Mouse (Mus musculus) neutrophil, adult 65 days (primary cell): ENCODE data around the gene Smpd4. TPM values are rescaled to one million over a fixed set of nuclear protein-coding genes. Genes with fewer than 3 reads are reported as not detected.

Source experiments
- total RNA-seq: library from RNA; stranded (reverse); gene quantifications from 2 replicates; pipeline ENCODE4 v1.2.4, GENCODE M21; 2023

Smpd4 gene
- total RNA-seq: 28.0 and 32.6 TPM in 2 replicates

GRCm38 (mm10) chr16:17619198-17620105 is at the start of gene Smpd4:
Gene Smpd4, plus strand, starts transcription at chr16:17619354.

GRCm38 (mm10) chr16:17583064-17583463 is 36.1 kb upstream of the Smpd4 start, which contains the start of gene Slc7a4:
Gene Slc7a4, minus strand, starts transcription at chr16:17583214.

GRCm38 (mm10) chr16:17646310-17647114 is 27.4 kb downstream of the Smpd4 start, which contains the start of gene Ccdc74a:
Gene Ccdc74a, plus strand, starts transcription at chr16:17646470.

Other genes with a start within 250 kb of the Smpd4 start
- gene Snap29, start 213.4 kb upstream of the Smpd4 start, total RNA-seq: 16.2 and 17.0 TPM in 2 replicates
- gene Pi4ka, start 213.0 kb upstream of the Smpd4 start, total RNA-seq: 37.3 and 49.3 TPM in 2 replicates
- 45.7 and 53.5 TPM in 2 replicates for gene Crkl, start 167.4 kb upstream of the Smpd4 start, total RNA-seq
- not detected in 2 replicates for gene Aifm3, start 129.7 kb upstream of the Smpd4 start, total RNA-seq
- gene Lztr1, start 110.7 kb upstream of the Smpd4 start, total RNA-seq: 20.2 and 22.6 TPM in 2 replicates
- gene Thap7, start 88.2 kb upstream of the Smpd4 start, total RNA-seq: 13.3 and 19.2 TPM in 2 replicates
- gene Lrrc74b, start 58.1 kb upstream of the Smpd4 start, total RNA-seq: not detected in 2 replicates
- gene P2rx6, start 57.5 kb upstream of the Smpd4 start, total RNA-seq: not detected in 2 replicates
- 0.28 TPM in 1 of 2 replicates, not detected in the other for gene Slc7a4, start 36.1 kb upstream of the Smpd4 start, total RNA-seq
- gene Ccdc74a, start 27.1 kb downstream of the Smpd4 start, total RNA-seq: not detected in 2 replicates
- gene Med15, start 113.5 kb downstream of the Smpd4 start, total RNA-seq: 68.2 and 84.3 TPM in 2 replicates
- 6.2 and 6.7 TPM in 2 replicates for gene Klhl22, start 140.3 kb downstream of the Smpd4 start, total RNA-seq
- gene Scarf2, start 177.9 kb downstream of the Smpd4 start, total RNA-seq: 0.25 TPM in 1 of 2 replicates, not detected in the other
- not detected in 2 replicates for gene B830017H08Rik, start 213.8 kb downstream of the Smpd4 start, total RNA-seq
- gene Car15, start 219.0 kb downstream of the Smpd4 start, total RNA-seq: 1.9 and 3.6 TPM in 2 replicates